Mouse (Mus musculus): Measurements from ENCODE around the gene Nxn. TPM values are rescaled to one million over a fixed set of nuclear protein-coding genes. Genes with fewer than 3 reads are reported as not detected.

The Nxn gene
- total and polyA plus RNA-seq, 2 experiments from 2014 or later: 10.6 to 50.7 TPM

DNA sequence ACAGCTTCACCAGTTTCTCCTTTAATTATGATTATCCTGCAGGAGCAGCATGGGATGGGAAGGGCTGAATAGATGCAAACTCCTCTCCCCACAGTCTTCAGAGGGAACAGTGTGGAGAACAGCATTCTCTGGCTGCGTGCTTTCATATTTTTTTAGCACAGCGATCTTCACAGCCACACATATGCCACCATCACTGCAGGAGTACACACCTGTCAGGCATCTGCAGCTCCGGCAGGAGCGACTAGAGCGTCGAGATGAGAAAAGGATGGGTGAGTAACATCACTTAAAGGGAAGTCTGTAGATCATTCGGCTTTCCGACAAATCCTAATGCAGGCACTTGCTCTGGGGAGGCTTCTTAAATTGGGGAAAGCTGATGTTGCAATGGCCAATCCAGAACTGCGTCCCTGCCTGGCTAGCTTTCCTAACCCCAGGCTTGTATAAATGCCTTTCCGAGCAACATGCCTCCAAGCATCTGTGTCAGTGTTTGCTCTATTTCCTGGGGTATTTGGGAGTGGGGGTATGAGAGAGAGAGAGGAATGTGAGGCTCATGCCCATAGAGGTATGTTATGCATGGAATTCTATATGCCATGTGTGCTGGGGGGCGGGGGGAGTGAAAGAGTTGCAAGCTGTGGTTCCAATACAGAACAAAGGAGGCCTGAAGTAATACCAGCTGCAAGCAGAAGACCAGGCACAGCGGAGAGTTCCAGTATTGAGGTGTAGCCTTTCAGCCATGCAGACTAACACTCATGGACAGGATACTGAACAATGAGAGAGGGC, 87.5 kb downstream of the Nxn start:
- no peak for TF ChIP-seq EP300 (IDR thresholded peaks at IDR 0.05; ENCODE audit: low read depth)
- TF ChIP-seq CTCF (IDR thresholded peaks at IDR 0.05; ENCODE audit: low read depth): no peak
- peaks cover 12% of the 10 kb centered on the region for H3K4me1 ChIP-seq (ENCODE audit: control insufficient read depth, insufficient read depth)

DNA sequence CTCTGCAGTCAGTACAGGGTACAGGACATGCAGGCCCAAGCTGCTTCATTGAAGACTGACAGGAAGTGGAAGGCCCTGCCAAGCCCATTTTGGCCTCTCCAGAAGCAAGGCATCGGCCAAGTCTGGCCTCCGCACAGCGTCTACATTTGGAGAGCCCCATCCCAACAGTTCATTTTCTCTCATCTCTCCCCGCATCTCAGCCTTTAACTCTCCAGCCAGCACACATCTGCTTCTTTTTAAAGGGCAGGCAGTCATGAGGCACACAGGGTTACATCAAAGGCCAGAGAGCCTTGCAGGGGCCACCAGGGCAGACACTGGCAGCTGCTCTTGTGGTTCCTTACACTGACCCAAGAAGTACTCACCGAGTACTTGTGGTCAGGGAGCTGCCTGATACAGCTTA, 89.1 kb downstream of the Nxn start:
- Histone ChIP-seq H3K27ac (ENCODE audit: low read depth) (no peak overlapping the region), H3K4me1 (ENCODE audit: control insufficient read depth, insufficient read depth) (peaks cover 16% of the 10 kb centered on the region)
- no peak for DNase-seq (ENCODE audit: low spot score)

More for the DNA sequence above, 87.5 kb downstream of the Nxn start:
- Histone ChIP-seq H3K4me3 (ENCODE audit: low read depth, low read length) (no peak overlapping the region), H3K27me3 (ENCODE audit: control insufficient read depth, insufficient read depth, low read length) (no peaks in the 10 kb centered on the region), H3K27ac (ENCODE audit: low read depth) (no peak overlapping the region), H3K36me3 (replicated peaks; ENCODE audit: control insufficient read depth, insufficient read depth, low read length) (no peaks in the 10 kb centered on the region), H3K4me2 (ENCODE audit: low read depth, low read length) (no peak overlapping the region), H3K9me3 (replicated peaks; ENCODE audit: control insufficient read depth, low read length) (no peaks in the 10 kb centered on the region), H3K9ac (replicated peaks; ENCODE audit: low read depth, low read length) (no peak overlapping the region)
- no peak for ATAC-seq (ENCODE audit: insufficient read depth, low read depth)
- WGBS: 82% methylated on average over 12 of the region's 12 CpGs
- DNase-seq (ENCODE audit: low spot score): no peak

GRCm38 (mm10) chr11:76309072-76309471, 89.9 kb downstream of the Nxn start:
- no peak overlapping the region for H3K9ac ChIP-seq (replicated peaks; ENCODE audit: low read depth, low read length)
- H3K36me3 ChIP-seq (replicated peaks; ENCODE audit: control insufficient read depth, insufficient read depth, low read length): no peaks in the 10 kb centered on the region

More for the DNA sequence above, 89.1 kb downstream of the Nxn start:
- no peaks in the 10 kb centered on the region for H3K9me3 ChIP-seq (replicated peaks; ENCODE audit: control insufficient read depth, low read length)
- no peak for TF ChIP-seq CTCF (IDR thresholded peaks at IDR 0.05; ENCODE audit: low read depth)
- no peak for TF ChIP-seq EP300 (IDR thresholded peaks at IDR 0.05; ENCODE audit: low read depth)
- WGBS: 64% methylated on average over 5 of the region's 5 CpGs
- no peaks in the 10 kb centered on the region for H3K27me3 ChIP-seq (ENCODE audit: control insufficient read depth, insufficient read depth, low read length)
- no peak for ATAC-seq (ENCODE audit: insufficient read depth, low read depth)
- H3K36me3 ChIP-seq (replicated peaks; ENCODE audit: control insufficient read depth, insufficient read depth, low read length): no peaks in the 10 kb centered on the region
- no peak overlapping the region for H3K9ac ChIP-seq (replicated peaks; ENCODE audit: low read depth, low read length)
- H3K4me2 ChIP-seq (ENCODE audit: low read depth, low read length): no peak overlapping the region
- no peak overlapping the region for H3K4me3 ChIP-seq (ENCODE audit: low read depth, low read length)

DNA sequence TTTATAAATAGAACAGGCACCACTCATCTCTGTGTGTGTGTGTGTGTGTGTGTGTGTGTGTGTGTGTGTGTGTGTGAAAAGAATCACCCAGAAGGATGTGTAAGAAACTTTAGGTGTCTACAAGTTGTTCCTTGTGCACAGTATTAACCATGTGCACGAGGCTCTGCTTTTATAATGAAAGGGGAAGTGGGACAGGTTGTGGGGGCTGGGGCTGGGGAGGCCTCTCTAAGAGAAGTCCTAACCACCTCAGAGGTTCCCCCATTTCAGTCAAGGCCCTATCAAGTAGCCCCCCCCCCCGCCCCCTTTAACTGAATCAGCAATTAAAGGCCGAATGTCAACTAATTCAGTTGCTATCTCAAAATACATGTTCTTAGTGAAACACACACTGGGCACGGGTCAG, 92.2 kb downstream of the Nxn start:
- Histone ChIP-seq H3K4me2 (ENCODE audit: low read depth, low read length) (no peak overlapping the region), H3K4me3 (ENCODE audit: low read depth, low read length) (no peak overlapping the region), H3K9ac (replicated peaks; ENCODE audit: low read depth, low read length) (no peak overlapping the region), H3K27me3 (ENCODE audit: control insufficient read depth, insufficient read depth, low read length) (no peaks in the 10 kb centered on the region), H3K9me3 (replicated peaks; ENCODE audit: control insufficient read depth, low read length) (no peaks in the 10 kb centered on the region), H3K4me1 (ENCODE audit: control insufficient read depth, insufficient read depth) (peaks cover 16% of the 10 kb centered on the region), H3K36me3 (replicated peaks; ENCODE audit: control insufficient read depth, insufficient read depth, low read length) (no peaks in the 10 kb centered on the region), H3K27ac (ENCODE audit: low read depth) (no peak overlapping the region)
- DNase-seq (ENCODE audit: low spot score): no peak
- TF ChIP-seq CTCF (IDR thresholded peaks at IDR 0.05; ENCODE audit: low read depth): no peak
- TF ChIP-seq EP300 (IDR thresholded peaks at IDR 0.05; ENCODE audit: low read depth): no peak
- 60% methylated on average over 4 of the region's 4 CpGs for WGBS
- no peak for ATAC-seq (ENCODE audit: insufficient read depth, low read depth)

More at GRCm38 (mm10) chr11:76309072-76309471, 89.9 kb downstream of the Nxn start:
- no peak for DNase-seq (ENCODE audit: low spot score)
- peaks cover 16% of the 10 kb centered on the region for H3K4me1 ChIP-seq (ENCODE audit: control insufficient read depth, insufficient read depth)
- WGBS: 61% methylated on average over 6 of the region's 6 CpGs
- H3K27me3 ChIP-seq (ENCODE audit: control insufficient read depth, insufficient read depth, low read length): no peaks in the 10 kb centered on the region
- no peak overlapping the region for H3K4me2 ChIP-seq (ENCODE audit: low read depth, low read length)
- H3K9me3 ChIP-seq (replicated peaks; ENCODE audit: control insufficient read depth, low read length): no peaks in the 10 kb centered on the region
- H3K27ac ChIP-seq (ENCODE audit: low read depth): no peak overlapping the region
- ATAC-seq (ENCODE audit: insufficient read depth, low read depth): no peak
- TF ChIP-seq EP300 (IDR thresholded peaks at IDR 0.05; ENCODE audit: low read depth) (no peak), CTCF (IDR thresholded peaks at IDR 0.05; ENCODE audit: low read depth) (no peak)
- no peak overlapping the region for H3K4me3 ChIP-seq (ENCODE audit: low read depth, low read length)

DNA sequence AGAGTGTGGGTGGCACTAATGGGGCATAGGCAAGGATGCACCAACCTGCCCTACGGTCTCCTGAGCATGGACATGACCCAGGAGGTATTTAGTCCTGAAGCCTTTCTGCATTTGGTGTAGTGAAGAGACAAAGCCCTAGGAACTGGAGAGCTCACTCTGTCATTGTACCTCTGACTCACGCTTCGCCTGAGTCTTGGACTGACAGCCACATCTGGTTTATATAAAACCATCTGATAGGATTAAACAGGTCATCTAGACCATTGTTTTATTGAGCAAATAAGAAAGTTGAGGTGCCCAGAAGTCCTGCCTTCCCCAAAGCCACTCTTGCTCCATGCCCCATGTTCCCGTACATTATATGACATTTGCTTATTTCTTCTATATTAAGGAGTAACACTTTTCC, 93.4 kb downstream of the Nxn start:
- Histone ChIP-seq H3K4me3 (ENCODE audit: low read depth, low read length) (no peak overlapping the region), H3K4me1 (ENCODE audit: control insufficient read depth, insufficient read depth) (peaks cover 16% of the 10 kb centered on the region), H3K27ac (ENCODE audit: low read depth) (no peak overlapping the region), H3K36me3 (replicated peaks; ENCODE audit: control insufficient read depth, insufficient read depth, low read length) (no peaks in the 10 kb centered on the region), H3K9ac (replicated peaks; ENCODE audit: low read depth, low read length) (no peak overlapping the region), H3K27me3 (ENCODE audit: control insufficient read depth, insufficient read depth, low read length) (no peaks in the 10 kb centered on the region), H3K9me3 (replicated peaks; ENCODE audit: control insufficient read depth, low read length) (no peaks in the 10 kb centered on the region), H3K4me2 (ENCODE audit: low read depth, low read length) (no peak overlapping the region)
- WGBS: 76% methylated on average over 4 of the region's 4 CpGs
- DNase-seq (ENCODE audit: low spot score) (no peak), ATAC-seq (ENCODE audit: insufficient read depth, low read depth) (no peak)
- TF ChIP-seq CTCF (IDR thresholded peaks at IDR 0.05; ENCODE audit: low read depth) (no peak), EP300 (IDR thresholded peaks at IDR 0.05; ENCODE audit: low read depth) (no peak)

GRCm38 (mm10) chr11:76303368-76303767, 95.6 kb downstream of the Nxn start:
- peaks cover 7% of the 10 kb centered on the region; the same call in 1 of the 2 replicates for H3K4me1 ChIP-seq (ENCODE audit: control insufficient read depth, insufficient read depth)
- no peak overlapping the region for H3K27ac ChIP-seq (ENCODE audit: low read depth)
- no peaks in the 10 kb centered on the region for H3K9me3 ChIP-seq (replicated peaks; ENCODE audit: control insufficient read depth, low read length)
- H3K4me3 ChIP-seq (ENCODE audit: low read depth, low read length): no peak overlapping the region
- TF ChIP-seq CTCF (IDR thresholded peaks at IDR 0.05; ENCODE audit: low read depth) (no peak), EP300 (IDR thresholded peaks at IDR 0.05; ENCODE audit: low read depth) (no peak)
- H3K4me2 ChIP-seq (ENCODE audit: low read depth, low read length): no peak overlapping the region
- ATAC-seq (ENCODE audit: insufficient read depth, low read depth) (no peak), DNase-seq (ENCODE audit: low spot score) (no peak)
- H3K27me3 ChIP-seq (ENCODE audit: control insufficient read depth, insufficient read depth, low read length): no peaks in the 10 kb centered on the region
- 79% methylated on average over 9 of the region's 11 CpGs for WGBS
- no peak overlapping the region for H3K9ac ChIP-seq (replicated peaks; ENCODE audit: low read depth, low read length)
- no peaks in the 10 kb centered on the region for H3K36me3 ChIP-seq (replicated peaks; ENCODE audit: control insufficient read depth, insufficient read depth, low read length)

Data from heart, postnatal 0 days (tissue).